Mouse (Mus musculus) heart, embryonic 11.5 days (tissue): ENCODE results near the gene Rcan2. TPM values are rescaled to one million over a fixed set of nuclear protein-coding genes. Genes with fewer than 3 reads are reported as not detected.

Experiments used
- ATAC-seq: fragments of 200-750 bp; cut with Nextera tagmentation; replicated peaks from 2 replicates; pipeline ENCODE4 v1.8.0; 2017; ENCODE audit warnings: moderate library complexity; ENCODE audit not compliant: insufficient number of reproducible peaks, low FRiP score, low TSS enrichment
- H3K27ac ChIP-seq: fragments of 300-500 bp; sonication (generic); 2 replicates; pipeline ENCODE4 v1.5.1; 2014; ENCODE audit warnings: mild to moderate bottlenecking, low read depth, low read length
- H3K27me3 ChIP-seq: fragments of 300-500 bp; sonication (generic); 2 replicates; pipeline ENCODE4 v1.6.1; 2014; ENCODE audit warnings: mild to moderate bottlenecking, low read length, mixed read lengths; ENCODE audit not compliant: control insufficient read depth, insufficient read depth
- H3K36me3 ChIP-seq: fragments of 300-500 bp; sonication (generic); 2 replicates; pipeline ENCODE4 v1.6.1; 2014; ENCODE audit warnings: mild to moderate bottlenecking, low read length, moderate library complexity, mixed read lengths; ENCODE audit not compliant: control insufficient read depth, insufficient read depth
- H3K4me1 ChIP-seq: fragments of 300-500 bp; sonication (generic); 2 replicates; pipeline ENCODE4 v1.6.1; 2014; ENCODE audit warnings: low read length; ENCODE audit not compliant: control insufficient read depth, insufficient read depth
- H3K4me2 ChIP-seq: fragments of 300-500 bp; sonication (generic); 2 replicates; pipeline ENCODE4 v1.6.1; 2014; ENCODE audit warnings: mild to moderate bottlenecking, moderate library complexity
- H3K4me3 ChIP-seq: fragments of 300-500 bp; sonication (generic); 2 replicates; pipeline ENCODE4 v1.5.1; 2014; ENCODE audit warnings: low read depth, low read length
- H3K9ac ChIP-seq: fragments of 300-500 bp; sonication (generic); 2 replicates; pipeline ENCODE4 v1.6.1; 2014; ENCODE audit warnings: mild to moderate bottlenecking, low read depth, low read length, moderate library complexity
- H3K9me3 ChIP-seq: fragments of 300-500 bp; sonication (generic); replicated peaks from 2 replicates; pipeline ENCODE4 v1.6.1; 2016; ENCODE audit warnings: low read length; ENCODE audit not compliant: control insufficient read depth
- WGBS: fragments of 180-500 bp; shearing (Covaris S2); extraction: QIAGEN DNeasy Blood & Tissue Kit; methylation state at CpG from one replicate; pipeline ENCODE4 v1.1.7; 2014; ENCODE audit not compliant: insufficient replicate concordance; 5-methylcytosine and 5-hydroxymethylcytosine counted together
- polyA plus RNA-seq: library from polyadenylated mRNA; unstranded; fragments of >200 nt; fragmentation: Nextera tagmentation; extraction: Ambion mirVana; gene quantifications from 2 replicates; pipeline ENCODE4 v1.2.1, GENCODE M21; 2014

The Rcan2 gene
- polyA plus RNA-seq, 1 experiment from 2014 or later, result 28.7 TPM

GRCm38 (mm10) chr17:44078631-44079350 lies 277.6 kb downstream of the Rcan2 start, which contains the start of gene Enpp5:
Enpp5 (plus strand) TSS chr17:44078813.
- no peaks in the 10 kb centered on the region for H3K27me3 ChIP-seq
- no peaks in the 10 kb centered on the region for H3K36me3 ChIP-seq
- under 1% methylated on average over 31 of the region's 31 CpGs for WGBS
- ATAC-seq, result peak; percentile 77
- peak within 1 kb of the TSS; percentile 91 for H3K4me2 ChIP-seq
- no peak within 1 kb of the TSS for H3K27ac ChIP-seq
- peak within 1 kb of the TSS; percentile 78 for H3K9ac ChIP-seq
- no peaks in the 10 kb centered on the region for H3K9me3 ChIP-seq
- peak within 1 kb of the TSS; percentile 69 for H3K4me3 ChIP-seq
- H3K4me1 ChIP-seq, result no peaks in the 10 kb centered on the region

GRCm38 (mm10) chr17:44083156-44083555 lies 282.0 kb downstream of the Rcan2 start:
- Histone ChIP-seq H3K27me3 (no peaks in the 10 kb centered on the region), H3K4me3 (no peak overlapping the region), H3K36me3 (no peaks in the 10 kb centered on the region), H3K4me1 (no peaks in the 10 kb centered on the region), H3K27ac (no peak overlapping the region), H3K9me3 (no peaks in the 10 kb centered on the region), H3K9ac (no peak overlapping the region), H3K4me2 (no peak overlapping the region)
- WGBS, result 78% methylated on average over 4 of the region's 4 CpGs
- no peak for ATAC-seq

- Histone ChIP-seq H3K27ac (no peak overlapping the region), H3K9me3 (no peaks in the 10 kb centered on the region), H3K4me3 (no peak overlapping the region), H3K9ac (no peak overlapping the region), H3K36me3 (no peaks in the 10 kb centered on the region), H3K4me1 (no peaks in the 10 kb centered on the region), H3K27me3 (no peaks in the 10 kb centered on the region), H3K4me2 (no peak overlapping the region)
- no peak for ATAC-seq
- WGBS, result 86% methylated on average over 3 of the region's 3 CpGs
These were observed 287.1 kb downstream of the Rcan2 start for GRCm38 (mm10) chr17:44088226-44088625.

Other genes with a start within 250 kb of the Rcan2 start
- gene Pla2g7, start 233.3 kb upstream of the Rcan2 start, polyA plus RNA-seq, result 14.9 and 15.0 TPM in 2 replicates
- 0.03 TPM in 1 of 2 replicates, not detected in the other for gene Tdrd6, start 171.1 kb upstream of the Rcan2 start, polyA plus RNA-seq
- 10.2 and 10.8 TPM in 2 replicates for gene Slc25a27, start 134.1 kb upstream of the Rcan2 start, polyA plus RNA-seq
- 18.6 and 22.5 TPM in 2 replicates for gene Cyp39a1, start 133.9 kb upstream of the Rcan2 start, polyA plus RNA-seq